Mouse (Mus musculus): ENCODE measurements around the gene Klhl15. TPM values are rescaled to one million over a fixed set of nuclear protein-coding genes. Genes with fewer than 3 reads are reported as not detected.

Klhl15 gene
- polyA plus RNA-seq, 1 experiment = 19.2 TPM

- Histone ChIP-seq H3K36me3 (ENCODE audit: control insufficient read depth, insufficient read depth, low read length) (no peaks in the 10 kb centered on the region), H3K27me3 (ENCODE audit: control insufficient read depth, insufficient read depth, low read length) (no peaks in the 10 kb centered on the region), H3K4me3 (ENCODE audit: control insufficient read depth, insufficient read depth, low read length) (no peak overlapping the region), H3K4me1 (replicated peaks; ENCODE audit: control insufficient read depth, insufficient read depth, low read length) (no peaks in the 10 kb centered on the region), H3K27ac (ENCODE audit: control insufficient read depth, insufficient read depth, low read length) (no peak overlapping the region)
- DNase-seq = no peak
- TF ChIP-seq CTCF (IDR thresholded peaks at IDR 0.05; ENCODE audit: borderline replicate concordance, control insufficient read depth, extremely low read depth, insufficient read depth, low read length, poor library complexity) (no peak), POLR2A (IDR thresholded peaks at IDR 0.05; ENCODE audit: control insufficient read depth, extremely low read depth, insufficient read depth, low read length, poor library complexity) (no peak)
- WGBS = 87% methylated on average over 11 of the region's 11 CpGs
These were observed 86.9 kb downstream of the Klhl15 start for GRCm38 (mm10) chrX:94321036-94321902.

Other genes starting within 250 kb of the Klhl15 start
- 11.5 and 14.9 TPM in 2 replicates for gene Zfx, start 110.9 kb upstream of the Klhl15 start, polyA plus RNA-seq (2012; rRNA removed)
- gene Eif2s3x, start 21.7 kb upstream of the Klhl15 start, polyA plus RNA-seq (2012; rRNA removed) = 68.9 and 83.3 TPM in 2 replicates
- 0.03 and 0.22 TPM in 2 replicates for gene Fam90a1b, start 132.2 kb downstream of the Klhl15 start, polyA plus RNA-seq (2012; rRNA removed)
- gene Apoo, start 132.5 kb downstream of the Klhl15 start, polyA plus RNA-seq (2012; rRNA removed) = 6.9 TPM in 2 replicates

Data from thymus, adult 2 months (tissue).